Comparison of ENCODE assay signal across 9 mouse cellular contexts in the genomic region with DNA sequence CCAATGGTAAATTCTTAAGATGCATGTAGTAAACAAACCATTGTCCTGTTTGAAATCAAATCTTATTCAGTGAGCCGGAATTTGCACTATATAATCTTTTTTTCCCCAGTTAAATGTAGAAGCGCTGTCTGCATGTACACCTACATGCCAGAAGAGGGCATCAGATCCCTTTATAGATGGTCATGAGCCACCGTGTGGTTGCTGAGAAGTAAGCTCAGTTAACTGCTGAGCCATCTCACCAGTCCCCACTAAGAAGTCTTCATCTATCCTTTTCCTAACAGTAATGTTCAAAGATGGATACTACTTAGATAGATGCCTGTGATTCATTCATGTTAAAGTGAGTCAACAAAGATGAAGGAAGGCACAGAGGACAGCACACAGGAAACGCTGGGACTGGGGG. TPM values are rescaled to one million over a fixed set of nuclear protein-coding genes. Genes with fewer than 3 reads are reported as not detected.
DNase-seq lines count a peak whose midpoint lies in the region; ATAC-seq and TF ChIP-seq lines count a peak whose summit lies in the region.
"Had no signal": no experiment of that assay in that cellular context is flagged by ENCODE, and none has a peak within 500 bp of the region (broad histone marks: within the 10 kb centered on the region; RNA-seq: fewer than 3 reads in every experiment).

No protein-coding gene starts in this region.

- no peaks in the 10 kb centered on the region for H3K4me1 ChIP-seq in kidney, postnatal 0 days (replicated peaks; ENCODE audit: insufficient read depth, low read length)
- H3K4me1 ChIP-seq in kidney, embryonic 16.5 days (ENCODE audit: insufficient read depth, low read length): no peaks in the 10 kb centered on the region

- peaks cover 19% of the 10 kb centered on the region; the same call in 1 of the 2 replicates for H3K36me3 ChIP-seq in kidney, postnatal 0 days (ENCODE audit: insufficient read depth, low read length)
- peaks cover 44% of the 10 kb centered on the region for H3K36me3 ChIP-seq in kidney, embryonic 16.5 days (ENCODE audit: insufficient read depth, low read length)

- H3K27me3 ChIP-seq in kidney, postnatal 0 days (ENCODE audit: insufficient read depth, low read length): no peaks in the 10 kb centered on the region
- no peaks in the 10 kb centered on the region for H3K27me3 ChIP-seq in kidney, embryonic 16.5 days (ENCODE audit: insufficient read depth, low read length)

- H3K9me3 ChIP-seq in kidney, postnatal 0 days (replicated peaks; ENCODE audit: low read length): no peaks in the 10 kb centered on the region
- H3K9me3 ChIP-seq in kidney, embryonic 16.5 days (ENCODE audit: low read length): no peaks in the 10 kb centered on the region

- no peak overlapping the region for H3K9ac ChIP-seq in kidney, postnatal 0 days (ENCODE audit: low read depth, low read length)
- H3K9ac ChIP-seq in kidney, embryonic 16.5 days (replicated peaks; ENCODE audit: low read length): no peak overlapping the region

- H3K4me3 ChIP-seq in kidney, postnatal 0 days (replicated peaks; ENCODE audit: low read depth, low read length): no peak overlapping the region
- H3K4me3 ChIP-seq in kidney, embryonic 16.5 days (ENCODE audit: low read length): no peak overlapping the region

- peak; percentile 52; the same call in 1 of the 2 replicates for ATAC-seq in kidney, postnatal 0 days (replicated peaks; ENCODE audit: low FRiP score, low read depth)
- ATAC-seq in kidney, embryonic 16.5 days (ENCODE audit: low FRiP score, low TSS enrichment): no peak; the same call in 1 of the 2 replicates
- peak; percentile 54; the same call in 1 of the 2 replicates for ATAC-seq in erythroblast, adult 5-6 weeks (replicated peaks; ENCODE audit: low FRiP score, poor library complexity, severe bottlenecking)

- H3K4me2 ChIP-seq in kidney, postnatal 0 days (ENCODE audit: low read length): no peak overlapping the region
- no peak overlapping the region for H3K4me2 ChIP-seq in kidney, embryonic 16.5 days (replicated peaks; ENCODE audit: low read depth, low read length)

- H3K27ac ChIP-seq in kidney, postnatal 0 days: no peak overlapping the region
- H3K27ac ChIP-seq in kidney, embryonic 16.5 days (ENCODE audit: low read length): no peak overlapping the region

- DNase-seq in kidney, postnatal 0 days (ENCODE audit: low spot score): peak; percentile 76
- DNase-seq in 416B (ENCODE audit: low read depth): peak; percentile 69
- DNase-seq in B cell, adult 2 months: peak; percentile 5 to 8
- no peak for DNase-seq in adrenal gland, adult 18-20 months (ENCODE audit: low spot score in 2 of 2)
- DNase-seq in ovary, postnatal 14 days (ENCODE audit: low spot score): no peak
- DNase-seq: cerebellum, adult 9-11 months; thymus, adult 2 months had no signal

- TF ChIP-seq CTCF in kidney, postnatal 0 days (IDR thresholded peaks at IDR 0.05; ENCODE audit: low read depth): peak; percentile 88

- WGBS in kidney, postnatal 0 days: 62% methylated on average over 4 of the region's 4 CpGs
- 65% methylated on average over 4 of the region's 4 CpGs for WGBS in kidney, embryonic 16.5 days

RNA-seq across cellular contexts. Expression of a gene that starts 31.9 kb away (rescaled TPM):
- 21.5 and 24.6 TPM in 2 replicates for polyA plus RNA-seq in kidney, postnatal 0 days (2015; fragmentation: Nextera tagmentation; extraction: Ambion mirVana)
- polyA plus RNA-seq in kidney, embryonic 16.5 days (2015; fragmentation: Nextera tagmentation; extraction: Ambion mirVana): 9.0 and 10.5 TPM in 2 replicates
- not detected in 2 replicates for total RNA-seq in erythroblast, adult 5-6 weeks (2015; ENCODE audit: low replicate concordance)
- total RNA-seq in erythroblast, adult 5-6 weeks (2017; ENCODE audit: low replicate concordance): 0.98 TPM in 1 of 2 replicates, not detected in the other
- under 1 TPM; 0.80 to 0.86 TPM for total RNA-seq in adrenal gland, adult 18-20 months (2021)

Comparison
In these comparisons a context has a peak if more than half of its experiments do, and no peak if none do; other contexts are left out.
1. DNase-seq: peak in kidney, postnatal 0 days (single experiment), 416B (single experiment) and B cell, adult 2 months (2 of 2); none in adrenal gland, adult 18-20 months (0 of 2) and ovary, postnatal 14 days (single experiment).